Mouse (Mus musculus) regulatory T cell (primary cell): ENCODE results near the gene Stxbp1.

Experiments used
- in situ Hi-C: fragments of 300-600 bp; cut with MboI, MseI; formaldehyde crosslinking; loops from one replicate; pipeline ENCODE4 v1.15.1; 2025; ENCODE audit warnings: high pct_unique_total_duplicates

The Stxbp1 gene

GRCm38 (mm10) chr2:32846805-32847467 lies at the start of gene Stxbp1:
Gene Stxbp1, minus strand, starts transcription at chr2:32847245.
- in situ Hi-C loops = no loop called here

- in situ Hi-C loops = no loop called here
Observed at GRCm38 (mm10) chr2:32896507-32897147, 49.6 kb upstream of the Stxbp1 start.

GRCm38 (mm10) chr2:32895606-32896106 lies 48.6 kb upstream of the Stxbp1 start:
- in situ Hi-C loops = no loop called here

- in situ Hi-C loops = no loop called here
Observed at GRCm38 (mm10) chr2:32894097-32894496, 47.1 kb upstream of the Stxbp1 start.

GRCm38 (mm10) chr2:32892490-32892889 lies 45.4 kb upstream of the Stxbp1 start:
- in situ Hi-C loops = no loop called here

- in situ Hi-C loops = no loop called here
Observed at GRCm38 (mm10) chr2:32891278-32891677, 44.2 kb upstream of the Stxbp1 start.

GRCm38 (mm10) chr2:32890280-32890679 lies 43.2 kb upstream of the Stxbp1 start:
- in situ Hi-C loops = no loop called here

GRCm38 (mm10) chr2:32888551-32888950 lies 41.5 kb upstream of the Stxbp1 start:
- in situ Hi-C loops = no loop called here

GRCm38 (mm10) chr2:32888029-32888428 lies 41.0 kb upstream of the Stxbp1 start:
- in situ Hi-C loops = no loop called here

GRCm38 (mm10) chr2:32884745-32885144 lies 37.7 kb upstream of the Stxbp1 start:
- in situ Hi-C loops = no loop called here

- in situ Hi-C loops = no loop called here
Observed at GRCm38 (mm10) chr2:32882283-32883043, 35.4 kb upstream of the Stxbp1 start.

GRCm38 (mm10) chr2:32881723-32882122 lies 34.7 kb upstream of the Stxbp1 start:
- in situ Hi-C loops = no loop called here

- in situ Hi-C loops = no loop called here
Observed at GRCm38 (mm10) chr2:32881054-32881453, 34.0 kb upstream of the Stxbp1 start.

GRCm38 (mm10) chr2:32879593-32879992 lies 32.5 kb upstream of the Stxbp1 start:
- in situ Hi-C loops = no loop called here

- in situ Hi-C loops = no loop called here
Observed at GRCm38 (mm10) chr2:32878396-32878795, 31.4 kb upstream of the Stxbp1 start.

- in situ Hi-C loops = no loop called here
Observed at GRCm38 (mm10) chr2:32877761-32878393, 30.8 kb upstream of the Stxbp1 start.

GRCm38 (mm10) chr2:32877303-32877702 lies 30.3 kb upstream of the Stxbp1 start:
- in situ Hi-C loops = no loop called here

GRCm38 (mm10) chr2:32876490-32877302 lies 29.7 kb upstream of the Stxbp1 start:
- in situ Hi-C loops = no loop called here

GRCm38 (mm10) chr2:32875675-32876489 lies 28.8 kb upstream of the Stxbp1 start, which contains the start of gene Fam129b:
Gene Fam129b, plus strand, starts transcription at chr2:32876114.
- in situ Hi-C loops = no loop called here
